Comparison of ENCODE assay signal across 9 mouse cellular contexts in the genomic region with DNA sequence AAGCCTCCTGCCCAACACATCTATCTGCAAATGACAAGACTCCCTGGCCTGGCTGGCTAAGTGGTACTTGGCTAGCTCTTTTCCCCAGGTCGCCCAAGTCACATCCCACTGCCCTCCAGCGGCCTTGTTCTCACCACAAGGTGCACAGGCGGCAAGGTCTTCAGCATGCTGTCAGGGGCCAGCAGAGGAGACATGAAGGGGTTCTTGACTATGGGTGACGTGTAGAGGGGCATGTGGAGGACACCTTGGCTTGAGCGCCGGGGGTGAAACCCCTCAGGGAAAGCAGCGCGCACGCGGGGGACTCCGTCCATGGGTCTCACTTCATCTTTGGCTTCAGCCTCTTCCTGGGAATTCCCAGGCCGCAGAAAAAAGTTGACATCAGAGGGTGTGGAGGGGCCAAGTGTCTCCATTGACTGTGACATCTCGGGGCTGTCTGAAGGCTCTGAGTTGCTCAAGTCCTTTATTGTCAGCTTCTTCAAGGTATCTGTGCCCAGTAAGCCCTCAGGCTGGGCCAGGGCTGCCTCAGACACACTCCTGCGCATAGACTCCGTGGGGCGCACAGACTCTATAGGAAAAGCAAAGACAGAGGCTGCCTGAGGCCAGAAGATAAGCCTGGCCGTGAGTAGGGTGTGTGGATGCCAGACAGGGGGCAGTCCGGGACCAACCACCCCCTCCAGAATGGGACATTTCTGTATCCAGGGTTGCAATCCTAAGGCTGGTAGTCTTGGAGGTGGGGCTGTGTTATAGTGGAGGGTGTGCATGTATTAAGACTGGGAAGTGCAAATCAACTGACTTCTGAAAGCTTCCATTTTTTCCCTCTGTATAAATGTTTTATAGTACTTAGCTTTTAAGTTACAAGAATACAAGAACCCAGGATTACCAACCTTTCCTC. TPM values are rescaled to one million over a fixed set of nuclear protein-coding genes. Genes with fewer than 3 reads are reported as not detected.
DNase-seq lines count a peak whose midpoint lies in the region; ATAC-seq and TF ChIP-seq lines count a peak whose summit lies in the region.
"Had no signal": no experiment of that assay in that cellular context is flagged by ENCODE, and none has a peak within 500 bp of the region (broad histone marks: within the 10 kb centered on the region; RNA-seq: fewer than 3 reads in every experiment).

No protein-coding gene starts in this region.

- ATAC-seq in heart, embryonic 14.5 days (ENCODE audit: insufficient number of reproducible peaks, insufficient read depth, low FRiP score, low read depth), result no peak
- no peak for ATAC-seq in stomach, postnatal 0 days (ENCODE audit: low FRiP score, low TSS enrichment)

- peak overlapping the region; percentile 75; the same call in 1 of the 2 replicates for H3K9ac ChIP-seq in heart, embryonic 14.5 days (ENCODE audit: low read length)
- H3K9ac ChIP-seq in stomach, postnatal 0 days (ENCODE audit: low read length), result no peak overlapping the region

- peaks cover 23 to 32% of the 10 kb centered on the region in 2 experiments for H3K4me1 ChIP-seq in heart, embryonic 14.5 days (ENCODE audit: control insufficient read depth in 2 of 2, insufficient read depth in 2 of 2, low read length in 2 of 2)
- peaks cover 2% of the 10 kb centered on the region for H3K4me1 ChIP-seq in stomach, postnatal 0 days (replicated peaks; ENCODE audit: control insufficient read depth, insufficient read depth)

- H3K9me3 ChIP-seq in heart, embryonic 14.5 days (ENCODE audit: control insufficient read depth, low read length), result no peaks in the 10 kb centered on the region
- H3K9me3 ChIP-seq in stomach, postnatal 0 days (ENCODE audit: control insufficient read depth, low read length), result no peaks in the 10 kb centered on the region

- TF ChIP-seq EP300 in stomach, postnatal 0 days (optimal IDR thresholded peaks at IDR 0.05), result no peak

- intact Hi-C loops in gastrocnemius, postnatal 14 days (cut with DNase I; ENCODE audit: low total_unique reads), result no loop called here

- peak overlapping the region; percentile 87 for H3K4me2 ChIP-seq in heart, embryonic 14.5 days (ENCODE audit: low read length)
- peak overlapping the region; percentile 66 for H3K4me2 ChIP-seq in stomach, postnatal 0 days (replicated peaks; ENCODE audit: low read depth)

- H3K27me3 ChIP-seq in heart, embryonic 14.5 days (ENCODE audit: control insufficient read depth, insufficient read depth, low read length), result no peaks in the 10 kb centered on the region
- no peaks in the 10 kb centered on the region for H3K27me3 ChIP-seq in stomach, postnatal 0 days (ENCODE audit: control insufficient read depth, insufficient read depth, low read length)

- peaks cover 43% of the 10 kb centered on the region for H3K36me3 ChIP-seq in heart, embryonic 14.5 days (ENCODE audit: control insufficient read depth, insufficient read depth, low read length)
- H3K36me3 ChIP-seq in stomach, postnatal 0 days (ENCODE audit: control insufficient read depth, insufficient read depth, low read length), result peaks cover 7% of the 10 kb centered on the region

- H3K4me3 ChIP-seq in heart, embryonic 14.5 days (ENCODE audit: control insufficient read depth in 1 of 2, insufficient read depth in 1 of 2, low read depth in 1 of 2, low read length in 2 of 2), result peak overlapping the region in 1 of 2 experiments; percentile 44; a peak in 3 of 4 replicates
- H3K4me3 ChIP-seq in stomach, postnatal 0 days (ENCODE audit: low read depth, low read length), result no peak overlapping the region

- no peak; the same call in 1 of the 2 replicates for TF ChIP-seq CTCF in stomach, postnatal 0 days (IDR thresholded peaks at IDR 0.05; ENCODE audit: low read depth)

- peak; percentile 26 for DNase-seq in kidney, postnatal 10 days
- DNase-seq in kidney, adult 8-10 months, result no peak
- peak; percentile 41 for DNase-seq in liver
- no peak for DNase-seq in stomach, postnatal 0 days (ENCODE audit: low spot score)
- no peak for DNase-seq in gastrocnemius, postnatal 14 days
- no peak for DNase-seq in embryo, embryonic 11 days
- DNase-seq in spleen, adult 18-20 months, result no peak

- H3K27ac ChIP-seq in heart, embryonic 14.5 days (replicated peaks in 1 of 2; ENCODE audit: control insufficient read depth in 1 of 2, insufficient read depth in 1 of 2, low read depth in 2 of 2, low read length in 2 of 2), result no peak overlapping the region
- no peak overlapping the region for H3K27ac ChIP-seq in stomach, postnatal 0 days (replicated peaks)

- 50% methylated on average over 18 of the region's 18 CpGs for WGBS in heart, embryonic 14.5 days
- WGBS in stomach, postnatal 0 days, result 67% methylated on average over 18 of the region's 18 CpGs

RNA-seq across cellular contexts. Expression of gene Cnfn, which starts 11.1 kb away (rescaled TPM):
- 0.31 TPM in 1 of 2 replicates, not detected in the other for polyA plus RNA-seq in heart, embryonic 14.5 days (2014; fragmentation: Nextera tagmentation; extraction: Ambion mirVana)
- 4,615 and 4,883 TPM in 2 replicates for polyA plus RNA-seq in stomach, postnatal 0 days (2015; fragmentation: Nextera tagmentation; extraction: Ambion mirVana)
- total RNA-seq in gastrocnemius, postnatal 14 days (2021), result not detected
- total RNA-seq: heart, postnatal 10 days had no signal

RNA-seq across cellular contexts. Expression of gene Lipe, which starts 17.9 kb away (rescaled TPM):
- 2.8 and 3.6 TPM in 2 replicates for polyA plus RNA-seq in heart, embryonic 14.5 days (2014; fragmentation: Nextera tagmentation; extraction: Ambion mirVana)
- polyA plus RNA-seq in stomach, postnatal 0 days (2015; fragmentation: Nextera tagmentation; extraction: Ambion mirVana), result 10.3 and 12.5 TPM in 2 replicates
- 10 to 100 TPM; 11.4 to 18.8 TPM for total RNA-seq in gastrocnemius, postnatal 14 days (2021)

RNA-seq across cellular contexts. Expression of gene Cxcl17, which starts 32.0 kb away (rescaled TPM):
- 0.28 and 0.36 TPM in 2 replicates for polyA plus RNA-seq in heart, embryonic 14.5 days (2014; fragmentation: Nextera tagmentation; extraction: Ambion mirVana)
- polyA plus RNA-seq in stomach, postnatal 0 days (2015; fragmentation: Nextera tagmentation; extraction: Ambion mirVana), result 6.8 and 8.8 TPM in 2 replicates
- not detected for total RNA-seq in gastrocnemius, postnatal 14 days (2021)
- total RNA-seq: heart, postnatal 10 days had no signal

Comparison
In these comparisons a context has a peak if more than half of its experiments do, and no peak if none do; other contexts are left out.
1. DNase-seq: peak in kidney, postnatal 10 days (single experiment) and liver (single experiment); none in kidney, adult 8-10 months (0 of 2), stomach, postnatal 0 days (single experiment), gastrocnemius, postnatal 14 days (single experiment), embryo, embryonic 11 days (single experiment) and spleen, adult 18-20 months (0 of 2).
2. RNA of gene Cnfn, which starts 11.1 kb away (polyA plus RNA-seq): 4,615 to 4,883 TPM in stomach, postnatal 0 days; 0.31 TPM in heart, embryonic 14.5 days; every median in the first group is over 1,000 times any median in the second.